Mouse (Mus musculus) kidney, embryonic 16.5 days (tissue): ENCODE data around the gene Trub1. TPM values are rescaled to one million over a fixed set of nuclear protein-coding genes. Genes with fewer than 3 reads are reported as not detected.

ENCODE experiments used
- ATAC-seq: fragments of 200-750 bp; cut with Nextera tagmentation; 2 replicates; pipeline ENCODE4 v1.8.0; 2017; ENCODE audit warnings: moderate TSS enrichment; ENCODE audit not compliant: low FRiP score, low TSS enrichment
- H3K27ac ChIP-seq: fragments of 300-500 bp; sonication (generic); 2 replicates; pipeline ENCODE4 v1.5.1; 2014; ENCODE audit warnings: low read length
- H3K27me3 ChIP-seq: fragments of 300-500 bp; sonication (generic); 2 replicates; pipeline ENCODE4 v1.6.1; 2014; ENCODE audit warnings: low read length, control low read depth, mixed read lengths; ENCODE audit not compliant: insufficient read depth
- H3K36me3 ChIP-seq: fragments of 300-500 bp; sonication (generic); 2 replicates; pipeline ENCODE4 v1.6.1; 2014; ENCODE audit warnings: low read length, control low read depth, mixed read lengths; ENCODE audit not compliant: insufficient read depth
- H3K4me1 ChIP-seq: fragments of 300-500 bp; sonication (generic); 2 replicates; pipeline ENCODE4 v1.6.1; 2014; ENCODE audit warnings: low read length, control low read depth, mixed read lengths; ENCODE audit not compliant: insufficient read depth
- H3K4me2 ChIP-seq: fragments of 300-500 bp; sonication (generic); replicated peaks from 2 replicates; pipeline ENCODE4 v1.6.1; 2014; ENCODE audit warnings: low read depth, low read length
- H3K4me3 ChIP-seq: fragments of 300-500 bp; sonication (generic); 2 replicates; pipeline ENCODE4 v1.5.1; 2014; ENCODE audit warnings: mild to moderate bottlenecking, low read length
- H3K9ac ChIP-seq: fragments of 300-500 bp; sonication (generic); replicated peaks from 2 replicates; pipeline ENCODE4 v1.6.1; 2014; ENCODE audit warnings: low read length
- H3K9me3 ChIP-seq: fragments of 300-500 bp; sonication (generic); 2 replicates; pipeline ENCODE4 v1.6.1; 2016; ENCODE audit warnings: low read length, control low read depth
- WGBS: fragments of 180-500 bp; shearing (Covaris S2); extraction: QIAGEN DNeasy Blood & Tissue Kit; methylation state at CpG from one replicate; pipeline ENCODE4 v1.1.7; 2014; 5-methylcytosine and 5-hydroxymethylcytosine counted together
- polyA plus RNA-seq: library from polyadenylated mRNA; unstranded; fragments of >200 nt; fragmentation: Nextera tagmentation; extraction: Ambion mirVana; gene quantifications from 2 replicates; pipeline ENCODE4 v1.2.1, GENCODE M21; 2015

Trub1 gene
- polyA plus RNA-seq, 1 experiment from 2014 or later: 25.8 TPM

DNA sequence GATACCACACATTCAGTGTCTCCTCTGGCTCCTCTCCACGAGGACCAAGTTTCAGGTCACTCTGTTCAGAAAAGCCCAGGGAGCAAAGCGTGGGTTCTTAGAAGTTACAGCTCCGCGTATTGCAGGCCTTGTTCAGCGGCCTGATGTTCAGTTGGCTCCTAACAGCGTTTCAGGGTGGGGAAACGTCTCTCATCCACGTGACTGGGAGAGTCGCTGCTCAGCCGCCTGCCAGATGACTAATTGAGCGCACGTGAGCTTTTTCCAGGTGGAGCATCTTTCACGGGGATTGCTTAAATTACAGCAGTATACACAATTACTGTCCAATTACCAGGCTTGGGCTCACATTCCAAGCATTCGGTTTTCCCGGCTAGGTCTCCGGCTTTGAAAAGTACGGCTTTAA lies 70.7 kb downstream of the Trub1 start:
- Histone ChIP-seq H3K4me3 (no peak overlapping the region), H3K4me1 (no peaks in the 10 kb centered on the region; the same call in 1 of the 2 replicates), H3K9me3 (no peaks in the 10 kb centered on the region), H3K9ac (no peak overlapping the region), H3K27me3 (no peaks in the 10 kb centered on the region), H3K36me3 (no peaks in the 10 kb centered on the region), H3K27ac (no peak overlapping the region), H3K4me2 (no peak overlapping the region)
- WGBS: 61% methylated on average over 17 of the region's 17 CpGs
- ATAC-seq: no peak

DNA sequence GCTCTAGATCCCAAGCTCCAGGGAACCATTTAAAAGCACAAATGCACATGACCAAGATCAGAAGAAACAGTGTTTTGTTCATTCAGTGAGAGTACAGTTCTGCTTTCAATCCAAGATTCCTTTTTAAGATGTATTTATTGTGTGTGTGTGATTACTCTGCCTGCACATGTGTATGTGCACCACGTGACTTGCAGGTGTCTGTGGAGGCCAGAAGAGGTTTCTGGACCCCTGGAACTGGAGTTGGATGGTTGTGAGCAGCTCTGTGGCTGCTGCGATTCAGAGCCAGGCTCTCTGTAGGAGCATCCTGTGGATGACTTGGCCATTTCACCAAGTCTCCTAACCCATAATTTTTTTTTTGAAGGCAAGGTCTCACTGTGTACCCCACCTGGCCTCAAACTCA lies 73.0 kb downstream of the Trub1 start:
- Histone ChIP-seq H3K9me3 (no peaks in the 10 kb centered on the region), H3K4me1 (no peaks in the 10 kb centered on the region; the same call in 1 of the 2 replicates), H3K4me2 (no peak overlapping the region), H3K4me3 (no peak overlapping the region), H3K9ac (no peak overlapping the region), H3K36me3 (no peaks in the 10 kb centered on the region), H3K27me3 (no peaks in the 10 kb centered on the region), H3K27ac (no peak overlapping the region)
- WGBS: 84% methylated on average over 2 of the region's 2 CpGs
- ATAC-seq: no peak

GRCm38 (mm10) chr19:57530212-57530611 lies 77.5 kb downstream of the Trub1 start:
- ATAC-seq: no peak
- H3K9me3 ChIP-seq: peaks cover 5% of the 10 kb centered on the region; the same call in 1 of the 2 replicates
- 82% methylated on average over 4 of the region's 4 CpGs for WGBS
- no peaks in the 10 kb centered on the region for H3K27me3 ChIP-seq
- no peak overlapping the region for H3K27ac ChIP-seq
- no peaks in the 10 kb centered on the region for H3K36me3 ChIP-seq
- H3K4me2 ChIP-seq: no peak overlapping the region
- H3K4me3 ChIP-seq: no peak overlapping the region
- no peaks in the 10 kb centered on the region for H3K4me1 ChIP-seq
- no peak overlapping the region for H3K9ac ChIP-seq

DNA sequence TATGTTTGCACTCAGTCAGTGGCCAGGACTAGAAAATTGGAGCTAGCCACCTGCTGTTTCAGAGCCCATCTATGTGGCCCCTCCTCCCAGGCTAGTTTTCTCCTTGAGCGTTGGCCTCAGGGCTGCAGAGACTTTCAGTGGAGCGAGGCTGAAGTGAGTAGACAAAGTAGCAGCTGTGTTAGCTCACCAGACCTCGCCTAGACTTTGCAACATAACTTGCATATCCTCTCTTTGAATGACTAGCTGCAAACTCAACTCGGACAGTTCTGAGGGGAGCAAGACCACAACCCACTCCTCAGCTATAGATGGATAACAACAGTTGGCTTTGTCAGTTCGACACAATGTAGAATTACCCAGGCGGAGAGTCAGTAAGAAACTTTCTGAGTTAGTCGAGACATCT lies 81.5 kb downstream of the Trub1 start:
- H3K4me1 ChIP-seq: no peaks in the 10 kb centered on the region
- no peak overlapping the region for H3K27ac ChIP-seq
- no peak for ATAC-seq

GRCm38 (mm10) chr19:57536512-57536911 lies 83.8 kb downstream of the Trub1 start:
- H3K4me2 ChIP-seq: no peak overlapping the region
- WGBS: 51% methylated on average over 5 of the region's 5 CpGs
- no peak overlapping the region for H3K9ac ChIP-seq
- no peak overlapping the region for H3K27ac ChIP-seq
- H3K4me1 ChIP-seq: no peaks in the 10 kb centered on the region
- H3K4me3 ChIP-seq: no peak overlapping the region
- no peaks in the 10 kb centered on the region for H3K27me3 ChIP-seq
- H3K9me3 ChIP-seq: peaks cover 5% of the 10 kb centered on the region; the same call in 1 of the 2 replicates
- no peaks in the 10 kb centered on the region for H3K36me3 ChIP-seq
- no peak for ATAC-seq

More for the DNA sequence above, 81.5 kb downstream of the Trub1 start:
- H3K36me3 ChIP-seq: no peaks in the 10 kb centered on the region
- H3K9me3 ChIP-seq: peaks cover 5% of the 10 kb centered on the region; the same call in 1 of the 2 replicates
- 63% methylated on average over 7 of the region's 7 CpGs for WGBS
- H3K27me3 ChIP-seq: no peaks in the 10 kb centered on the region
- H3K9ac ChIP-seq: no peak overlapping the region
- no peak overlapping the region for H3K4me3 ChIP-seq
- no peak overlapping the region for H3K4me2 ChIP-seq

DNA sequence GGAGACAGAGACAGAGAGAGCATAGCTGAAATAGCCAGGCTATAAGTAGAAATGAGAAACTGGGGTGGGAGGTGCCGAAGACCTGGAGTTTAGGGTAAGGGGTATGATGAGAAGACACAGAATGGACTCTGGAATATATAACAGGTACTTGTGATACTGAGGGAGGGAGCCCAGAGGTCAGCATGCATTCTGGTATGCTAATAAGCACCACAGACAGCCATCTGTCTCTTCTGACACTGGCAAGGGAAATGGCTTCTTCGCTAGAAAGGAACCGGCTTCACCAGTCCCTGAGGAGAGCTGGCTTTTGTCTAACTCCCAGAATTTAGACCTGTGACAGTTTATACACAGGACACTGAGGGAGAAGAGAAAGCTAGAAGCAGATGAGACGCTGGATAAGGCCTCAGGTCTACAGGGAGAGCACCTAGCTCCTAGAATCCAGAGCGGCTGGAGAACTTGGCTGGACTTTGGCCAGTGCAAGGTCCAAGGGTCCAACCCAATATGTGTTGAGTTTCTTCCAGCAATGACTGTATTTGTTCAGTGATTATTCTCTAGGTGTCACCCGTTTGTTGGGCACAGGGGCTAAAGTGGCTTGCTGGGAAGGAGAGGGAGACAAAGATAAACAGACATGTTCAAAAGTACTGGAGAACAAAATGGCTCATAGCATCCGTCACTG lies 84.9 kb downstream of the Trub1 start:
- H3K9ac ChIP-seq: no peak overlapping the region
- no peak overlapping the region for H3K4me3 ChIP-seq
- H3K27me3 ChIP-seq: no peaks in the 10 kb centered on the region
- WGBS: 78% methylated on average over 7 of the region's 7 CpGs
- H3K27ac ChIP-seq: no peak overlapping the region
- H3K4me1 ChIP-seq: no peaks in the 10 kb centered on the region
- peaks cover 5% of the 10 kb centered on the region; the same call in 1 of the 2 replicates for H3K9me3 ChIP-seq
- H3K4me2 ChIP-seq: no peak overlapping the region
- ATAC-seq: no peak
- H3K36me3 ChIP-seq: no peaks in the 10 kb centered on the region

DNA sequence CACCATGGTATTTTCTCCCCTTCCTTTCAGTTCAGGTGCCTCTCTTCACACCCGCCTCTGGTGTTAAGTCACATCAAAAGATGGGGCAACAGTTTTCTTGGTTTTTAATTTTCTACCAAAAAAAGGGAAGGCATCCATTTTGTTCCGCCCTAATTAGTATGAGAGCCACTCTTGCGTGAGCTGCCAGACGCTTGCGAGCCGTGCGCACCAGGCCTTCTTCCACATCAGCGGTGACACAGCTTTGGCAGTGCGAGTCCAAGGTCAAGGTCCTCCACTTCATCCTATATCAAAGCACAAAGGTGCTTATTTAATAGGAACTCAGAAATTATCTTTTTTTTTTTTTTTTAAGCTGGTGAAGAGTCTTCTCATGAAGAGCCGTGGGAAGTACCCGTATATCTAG lies 87.4 kb downstream of the Trub1 start:
- whole genome bisulfite sequencing: 87% methylated on average over 11 of the region's 11 CpGs
- Histone ChIP-seq H3K4me2 (no peak overlapping the region), H3K4me1 (no peaks in the 10 kb centered on the region), H3K9ac (no peak overlapping the region), H3K9me3 (peaks cover under 1% of the 10 kb centered on the region; the same call in 1 of the 2 replicates), H3K36me3 (no peaks in the 10 kb centered on the region), H3K4me3 (no peak overlapping the region), H3K27ac (no peak overlapping the region), H3K27me3 (no peaks in the 10 kb centered on the region)
- no peak for ATAC-seq

Other genes starting within 250 kb of the Trub1 start
- 39.3 and 43.2 TPM in 2 replicates for gene Ablim1, start 138.0 kb upstream of the Trub1 start, polyA plus RNA-seq
- gene Fam160b1, start 92.2 kb upstream of the Trub1 start, polyA plus RNA-seq: 13.1 and 14.3 TPM in 2 replicates
- gene Atrnl1, start 158.1 kb downstream of the Trub1 start, polyA plus RNA-seq: 8.9 and 9.6 TPM in 2 replicates